Mouse (Mus musculus) large intestine, adult 2 months (tissue): ENCODE measurements at regions not wholly inside any gene's neighbourhood (a gene's known extent, or its start where the extent isn't known, plus 50 kb on each side); places are given as distances from the start of the nearest gene placed in this dataset.

Experiments
- DNase-seq: peaks from one replicate; pipeline ENCODE4 v3.0.0-alpha.2; 2012; ENCODE audit warnings: low read depth, low spot score
- WGBS: fragments of 180-500 bp; shearing (Covaris S2); methylation state at CpG from one replicate; pipeline ENCODE4 v1.1.7; 2018; 5-methylcytosine and 5-hydroxymethylcytosine counted together

GRCm38 (mm10) chr10:84067052-84067650 lies 344.5 kb downstream of the 1500009L16Rik start:
- WGBS, result 75% methylated on average over 4 of the region's 4 CpGs

GRCm38 (mm10) chr10:84069806-84070205 lies 347.1 kb downstream of the 1500009L16Rik start:
- 64% methylated on average over 9 of the region's 9 CpGs for WGBS
- no peak for DNase-seq

More at GRCm38 (mm10) chr10:84067052-84067650, 344.5 kb downstream of the 1500009L16Rik start:
- no peak for DNase-seq

- WGBS, result 83% methylated on average over 12 of the region's 12 CpGs
- no peak for DNase-seq
Measured at GRCm38 (mm10) chr10:84072866-84073483, 350.3 kb downstream of the 1500009L16Rik start.

- no peak for DNase-seq
- 58% methylated on average over 4 of the region's 4 CpGs for WGBS
Measured at GRCm38 (mm10) chr10:84075581-84075980, 352.9 kb downstream of the 1500009L16Rik start.

GRCm38 (mm10) chr10:84080236-84080635 lies 357.6 kb downstream of the 1500009L16Rik start:
- 76% methylated on average over 6 of the region's 6 CpGs for WGBS
- DNase-seq, result no peak

GRCm38 (mm10) chr10:84081673-84082072 lies 358.7 kb downstream of the Nuak1 start:
- WGBS, result 63% methylated on average over 6 of the region's 6 CpGs
- DNase-seq, result no peak

GRCm38 (mm10) chr10:84087528-84087927 lies 352.9 kb downstream of the Nuak1 start:
- 72% methylated on average over 5 of the region's 5 CpGs for WGBS

GRCm38 (mm10) chr10:84087929-84088328 lies 352.5 kb downstream of the Nuak1 start:
- 73% methylated on average over 3 of the region's 3 CpGs for WGBS
- DNase-seq, result no peak

More at GRCm38 (mm10) chr10:84087528-84087927, 352.9 kb downstream of the Nuak1 start:
- DNase-seq, result no peak

- 77% methylated on average over 18 of the region's 18 CpGs for WGBS
- DNase-seq, result no peak
Measured at GRCm38 (mm10) chr10:84088799-84089778, 351.3 kb downstream of the Nuak1 start.

- 84% methylated on average over 4 of the region's 4 CpGs for WGBS
- DNase-seq, result no peak
Measured at GRCm38 (mm10) chr10:84093919-84094318, 346.5 kb downstream of the Nuak1 start.

- no peak for DNase-seq
- WGBS, result 62% methylated on average over 5 of the region's 5 CpGs
Measured at GRCm38 (mm10) chr10:84097196-84097595, 343.2 kb downstream of the Nuak1 start.

- WGBS, result 78% methylated on average over 7 of the region's 7 CpGs
Measured at GRCm38 (mm10) chr10:84103985-84104384, 336.4 kb downstream of the Nuak1 start.

GRCm38 (mm10) chr10:84104556-84104955 lies 335.8 kb downstream of the Nuak1 start:
- WGBS, result 43% methylated on average over 6 of the region's 6 CpGs
- no peak for DNase-seq

More at GRCm38 (mm10) chr10:84103985-84104384, 336.4 kb downstream of the Nuak1 start:
- DNase-seq, result no peak

GRCm38 (mm10) chr10:84109680-84110371 lies 330.6 kb downstream of the Nuak1 start:
- DNase-seq, result no peak
- 77% methylated on average over 7 of the region's 7 CpGs for WGBS

- 61% methylated on average over 4 of the region's 4 CpGs for WGBS
- no peak for DNase-seq
Measured at GRCm38 (mm10) chr10:84110372-84110985, 329.9 kb downstream of the Nuak1 start.

GRCm38 (mm10) chr10:84111502-84111901 lies 328.9 kb downstream of the Nuak1 start:
- WGBS, result 65% methylated on average over 5 of the region's 5 CpGs
- DNase-seq, result no peak

GRCm38 (mm10) chr10:84111909-84112308 lies 328.5 kb downstream of the Nuak1 start:
- no peak for DNase-seq
- whole genome bisulfite sequencing, result 72% methylated on average over 5 of the region's 5 CpGs

GRCm38 (mm10) chr10:84119952-84120550 lies 320.3 kb downstream of the Nuak1 start:
- DNase-seq, result no peak
- 81% methylated on average over 8 of the region's 8 CpGs for WGBS
